Mouse (Mus musculus) CH12.LX (cell line): ENCODE measurements around the gene Tnfaip3.

ENCODE experiments used
- CTCF ChIP-seq, 2 experiments: IDR thresholded peaks in 1 of 2; conservative IDR thresholded peaks in 1 of 2; 2 replicates each; pipeline ENCODE4 v1.5.1; 2011 to 2012; ENCODE audit warnings: low read depth in 2 of 2, low read length in 2 of 2, improper control_type of control experiment in 1 of 2, inconsistent platforms in 1 of 2, mild to moderate bottlenecking in 1 of 2, moderate library complexity in 1 of 2
- EP300 ChIP-seq: IDR thresholded peaks from 2 replicates; pipeline ENCODE4 v1.6.1; 2011; ENCODE audit warnings: low read length, improper control_type of control experiment
- JUND ChIP-seq: conservative IDR thresholded peaks from 2 replicates; pipeline ENCODE4 v1.6.1; 2011; ENCODE audit warnings: low read depth, low read length, improper control_type of control experiment
- POLR2A ChIP-seq: IDR thresholded peaks from 2 replicates; pipeline ENCODE4 v1.6.1; 2011; ENCODE audit warnings: low read depth, mild to moderate bottlenecking, improper control_type of control experiment, low read length

DNA sequence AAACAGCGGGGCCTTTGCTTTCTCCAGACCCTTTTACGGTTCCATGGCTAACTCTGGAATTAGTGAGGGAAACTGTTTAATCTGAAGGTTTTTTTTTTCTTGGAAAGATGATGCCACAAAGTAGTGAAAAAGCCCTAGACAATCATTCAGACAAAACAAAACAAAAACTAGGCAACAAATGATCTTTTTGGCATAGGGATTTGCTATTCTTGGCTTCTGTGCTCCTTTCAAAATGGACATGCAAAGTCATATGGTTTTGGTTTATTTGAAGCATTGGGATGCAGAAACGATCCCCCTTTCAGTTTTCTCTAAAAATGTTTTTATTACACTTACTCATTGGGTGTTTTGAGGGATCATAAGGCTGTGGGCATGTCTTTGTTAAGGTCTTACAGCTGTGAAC is 41.0 kb downstream of the Tnfaip3 start:
- TF ChIP-seq JUND = no peak
- TF ChIP-seq EP300 = no peak
- TF ChIP-seq POLR2A = no peak
- TF ChIP-seq CTCF (conservative IDR thresholded peaks at IDR 0.05 in 1 of 2, IDR thresholded peaks at IDR 0.05 in 1 of 2; ENCODE audit: low read depth in 2 of 2, low read length in 2 of 2) = no peak
